Mouse (Mus musculus): Measurements from ENCODE around the gene Myh10.
A peak's percentile ranks its signal among the peaks of the same experiment; 100 is the strongest.
"Not testable (repeated sequence)": the region's sequence is repeated elsewhere in the genome, so short reads cannot be mapped to it uniquely, and the experiment has no call there.

Myh10 gene

DNA sequence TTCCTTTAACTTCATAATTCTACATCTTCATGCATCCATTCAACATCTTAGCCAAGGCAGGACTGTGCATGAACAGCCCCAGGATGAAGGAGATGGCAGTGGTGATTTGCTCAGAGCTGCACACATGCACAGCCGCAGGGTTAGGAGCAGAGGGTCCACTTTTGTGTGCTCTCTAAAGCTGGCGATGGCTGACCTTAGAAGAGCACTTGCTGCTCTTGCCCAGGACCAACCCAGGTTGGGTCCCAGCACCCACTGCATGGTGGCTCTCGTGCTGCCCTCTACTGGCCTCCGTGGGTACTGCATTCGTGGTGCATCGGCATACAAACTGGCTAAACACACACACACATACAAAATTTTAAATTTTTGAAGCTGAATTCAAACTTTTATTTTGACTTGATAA lies 116.4 kb downstream of the Myh10 start:
- peak; percentile 51 for DNase-seq

DNA sequence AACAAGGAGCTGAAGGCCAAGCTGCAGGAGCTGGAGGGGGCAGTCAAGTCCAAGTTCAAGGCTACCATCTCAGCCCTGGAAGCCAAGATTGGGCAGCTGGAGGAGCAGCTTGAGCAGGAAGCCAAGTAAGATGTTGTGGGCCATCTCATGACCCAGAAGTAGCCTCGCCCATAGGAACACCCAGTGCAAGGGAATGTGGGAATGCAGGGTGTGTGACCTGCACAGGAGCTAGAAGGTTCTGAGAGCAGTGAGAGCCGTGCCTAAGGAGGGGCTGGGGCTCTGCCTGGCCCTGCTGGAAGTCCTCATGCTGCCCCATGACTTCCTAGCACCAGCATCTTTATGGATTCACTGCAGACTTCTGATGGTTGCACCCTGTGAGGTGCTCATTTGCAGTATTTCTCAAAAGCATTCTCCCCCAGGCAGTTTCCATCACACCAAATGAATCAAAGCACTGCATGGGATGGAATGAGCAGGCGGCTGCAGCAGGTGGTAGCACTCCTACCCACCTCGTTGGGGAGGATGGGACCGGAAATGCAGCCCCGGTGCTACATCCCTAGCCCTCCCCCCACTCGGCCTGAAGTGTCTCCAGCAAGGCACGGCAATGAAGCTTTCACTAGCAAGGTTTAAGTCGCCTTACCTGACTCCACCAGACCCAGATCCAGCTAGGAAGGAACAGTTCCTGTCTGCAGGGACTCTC lies 120.7 kb downstream of the Myh10 start:
- no peak for DNase-seq

DNA sequence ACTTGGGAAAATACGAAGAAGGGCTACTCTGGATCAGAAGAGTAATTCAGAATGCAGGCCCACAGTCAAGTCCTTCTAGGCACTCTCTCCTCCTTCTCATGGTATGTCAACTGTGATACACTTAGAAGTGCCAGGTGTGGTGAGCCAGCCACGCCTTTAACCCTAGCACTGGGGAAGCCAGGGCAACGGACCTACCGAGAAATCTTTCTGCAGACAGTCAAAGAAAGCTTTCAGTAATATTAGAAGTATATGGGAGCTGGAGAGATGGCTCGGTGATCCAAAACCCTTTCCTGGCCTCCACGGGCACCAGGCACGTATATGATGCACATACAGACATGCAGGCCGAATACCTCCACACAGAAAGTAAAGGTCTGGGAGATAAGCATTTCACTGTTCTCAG lies 127.1 kb downstream of the Myh10 start:
- no peak for DNase-seq

DNA sequence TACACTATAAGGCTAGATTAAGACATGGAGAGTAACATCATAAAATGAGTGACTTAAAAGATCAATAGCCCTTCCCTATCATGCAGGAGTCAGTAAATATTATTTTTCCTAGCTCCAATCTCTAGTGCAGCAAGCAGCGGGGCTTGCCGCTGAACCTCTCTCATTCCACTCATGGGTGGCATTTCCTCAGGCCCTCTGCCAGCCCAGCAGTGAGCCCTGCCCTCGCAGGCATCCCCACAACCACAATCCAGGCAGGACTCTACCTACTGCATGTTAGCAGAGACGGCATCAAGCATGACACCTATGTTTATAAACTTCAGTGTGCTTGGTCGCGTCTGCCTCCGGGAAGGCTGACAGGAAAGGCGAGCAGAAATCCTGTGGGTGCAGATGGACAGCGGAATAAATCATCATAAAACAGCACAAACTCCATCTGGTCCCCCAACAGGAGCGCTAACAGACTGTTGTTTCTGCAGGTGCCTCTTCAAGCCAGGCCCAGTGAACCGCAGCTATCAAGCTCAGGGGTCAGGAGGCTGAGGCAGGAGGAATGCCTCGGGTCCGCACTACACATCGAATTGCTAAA lies 128.0 kb downstream of the Myh10 start:
- DNase-seq, result no peak

DNA sequence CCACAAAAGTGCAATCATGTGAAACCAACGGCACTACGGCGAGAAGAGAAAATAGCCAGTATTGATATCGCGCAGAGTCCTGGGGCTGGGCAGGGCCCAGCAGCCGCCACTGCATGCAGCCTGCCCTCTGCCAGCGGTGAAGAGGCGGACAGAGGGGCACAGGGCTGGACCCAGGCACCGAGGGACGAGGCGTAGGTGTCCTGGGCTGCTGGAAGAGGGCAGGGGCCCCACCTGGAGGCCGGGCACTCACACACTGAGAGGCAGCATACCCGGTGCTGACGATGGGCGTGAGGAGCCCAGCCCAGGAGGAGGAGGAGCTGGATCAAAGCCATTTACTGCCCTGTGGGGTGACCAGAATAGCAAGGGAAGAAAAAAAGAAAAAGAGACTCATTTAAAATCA lies 131.0 kb downstream of the Myh10 start:
- no peak for DNase-seq

DNA sequence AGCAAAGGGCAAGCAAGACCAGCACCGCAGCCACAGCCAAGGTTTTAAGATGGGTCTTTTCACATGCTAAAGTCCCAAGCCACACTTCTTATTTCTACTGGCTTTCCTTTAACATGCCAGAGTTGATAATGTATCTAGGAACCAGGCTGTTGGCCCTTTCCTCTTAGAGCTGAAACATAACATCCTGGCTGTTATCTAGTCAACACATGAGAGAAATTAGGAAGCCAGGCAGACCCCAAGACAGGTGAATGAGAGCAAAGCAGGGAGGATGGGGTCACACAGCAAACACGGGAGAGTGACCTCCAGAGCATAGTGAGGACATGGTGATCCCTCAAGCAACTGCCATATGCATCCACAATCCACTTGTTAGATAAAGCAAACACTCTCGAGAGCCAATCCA lies 135.4 kb downstream of the Myh10 start:
- no peak for DNase-seq

DNA sequence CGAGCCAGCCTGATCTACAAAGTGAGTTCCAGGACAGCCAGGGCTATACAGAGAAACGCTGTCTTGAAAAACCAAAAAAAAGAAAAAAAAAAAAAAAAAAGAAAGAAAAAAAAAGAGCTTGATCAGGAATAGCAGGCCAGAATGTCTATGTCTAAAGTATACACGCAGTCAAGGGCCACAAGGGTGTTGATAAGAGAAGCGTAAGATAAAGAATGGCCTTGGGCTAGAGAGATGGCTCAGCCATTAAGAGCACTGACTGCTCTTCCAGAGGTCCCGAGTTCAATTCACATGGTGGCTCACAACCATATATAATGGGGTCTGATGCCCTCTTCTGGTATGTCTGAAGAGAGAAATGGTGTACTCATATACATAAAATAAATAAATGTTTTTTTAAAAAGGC lies 140.2 kb downstream of the Myh10 start:
- DNase-seq, result not testable (repeated sequence)

DNA sequence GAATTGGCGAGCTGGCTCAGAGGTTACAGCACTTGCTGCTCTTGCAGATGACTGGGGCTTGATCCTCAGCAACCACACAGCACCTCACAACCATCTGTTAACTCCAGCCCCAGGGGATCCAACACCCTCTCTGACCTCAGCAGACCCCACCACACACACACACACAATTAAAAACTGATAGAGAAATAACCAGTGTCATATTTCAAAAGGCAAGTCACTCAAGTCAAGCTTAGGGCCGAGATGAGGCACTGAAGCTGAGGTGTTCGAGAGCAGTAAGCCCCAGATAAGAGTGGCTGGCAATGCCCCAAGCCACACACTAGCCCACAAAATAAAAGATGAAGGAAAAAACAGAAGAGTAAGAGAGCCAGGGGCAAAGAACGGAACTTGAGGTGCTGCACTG lies 141.4 kb downstream of the Myh10 start:
- DNase-seq, result no peak

DNA sequence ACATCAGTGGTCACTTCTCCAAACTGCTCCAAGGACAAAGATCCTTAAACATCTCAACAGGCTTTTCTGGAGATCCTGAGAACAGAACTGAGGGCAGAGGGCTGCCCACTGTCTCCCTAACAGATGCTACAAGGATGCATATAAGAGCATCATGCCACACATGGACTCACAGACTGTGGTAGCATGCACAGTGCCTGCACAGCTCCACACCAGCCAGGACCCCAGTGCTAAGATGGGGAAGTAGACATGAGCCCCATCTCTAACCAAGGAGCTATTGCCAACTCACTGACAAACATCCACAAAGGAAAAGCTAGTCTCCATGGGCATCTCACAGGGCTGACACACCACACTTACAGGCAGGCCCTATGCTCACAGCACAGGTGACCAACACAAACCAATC lies 142.2 kb downstream of the Myh10 start:
- DNase-seq, result no peak

DNA sequence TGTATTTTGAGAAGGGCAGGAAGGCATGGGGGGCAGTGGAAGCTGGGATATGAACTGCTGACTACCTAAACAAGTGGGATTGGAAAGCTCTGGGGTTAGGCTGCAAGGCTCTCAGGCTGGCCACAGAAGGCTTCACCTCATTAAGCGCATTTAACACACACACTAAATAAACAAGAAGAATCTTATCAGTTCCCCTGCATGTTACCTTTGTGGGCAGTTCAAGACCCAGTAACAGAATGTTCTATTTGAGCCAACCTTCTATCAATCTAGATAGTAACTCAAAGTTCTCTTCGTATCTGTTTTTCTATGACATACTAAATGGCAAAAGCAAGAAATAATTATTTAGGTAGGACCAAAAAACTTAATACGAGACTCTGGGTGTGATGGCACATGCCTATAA lies 143.7 kb downstream of the Myh10 start:
- no peak for DNase-seq

DNA sequence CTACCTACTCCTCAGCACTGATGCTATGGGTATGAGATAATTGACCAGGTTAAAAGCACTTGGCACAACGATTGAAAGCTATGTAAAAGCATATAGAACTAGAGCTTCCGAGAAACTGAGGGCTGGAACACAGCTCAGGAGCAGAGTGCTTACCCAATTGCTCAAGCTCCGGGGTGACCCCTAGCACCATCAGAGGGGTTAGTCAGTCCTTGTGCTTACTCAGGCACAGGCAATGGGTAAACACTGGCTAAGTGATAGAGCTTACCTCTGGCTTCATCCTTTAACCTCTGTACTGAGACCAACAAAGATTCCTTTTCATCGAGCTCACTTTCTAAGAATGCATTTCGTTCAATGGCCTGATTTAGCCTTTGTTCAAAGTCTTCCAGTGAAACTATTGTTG lies 148.2 kb downstream of the Myh10 start:
- DNase-seq, result no peak

DNA sequence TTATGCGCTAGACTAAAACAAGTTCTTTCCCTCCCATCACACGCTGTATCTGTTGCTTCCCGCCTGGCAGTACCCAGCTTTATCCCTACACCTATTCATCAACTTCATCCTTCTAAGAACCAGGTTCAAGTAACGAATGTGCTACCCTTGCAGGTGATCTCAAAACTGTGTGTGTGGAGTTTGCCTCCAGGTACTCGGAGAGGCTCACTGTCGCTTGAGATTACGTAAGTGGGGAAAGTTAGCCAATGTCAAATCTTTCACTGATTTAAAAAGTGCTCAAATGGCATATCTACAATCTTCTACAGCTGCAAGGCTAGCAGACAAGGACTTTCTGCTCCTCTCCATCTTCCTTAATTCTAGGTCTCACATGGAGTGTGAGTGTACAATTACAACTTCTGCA lies 159.5 kb downstream of the Myh10 start:
- DNase-seq, result peak; percentile 25

DNA sequence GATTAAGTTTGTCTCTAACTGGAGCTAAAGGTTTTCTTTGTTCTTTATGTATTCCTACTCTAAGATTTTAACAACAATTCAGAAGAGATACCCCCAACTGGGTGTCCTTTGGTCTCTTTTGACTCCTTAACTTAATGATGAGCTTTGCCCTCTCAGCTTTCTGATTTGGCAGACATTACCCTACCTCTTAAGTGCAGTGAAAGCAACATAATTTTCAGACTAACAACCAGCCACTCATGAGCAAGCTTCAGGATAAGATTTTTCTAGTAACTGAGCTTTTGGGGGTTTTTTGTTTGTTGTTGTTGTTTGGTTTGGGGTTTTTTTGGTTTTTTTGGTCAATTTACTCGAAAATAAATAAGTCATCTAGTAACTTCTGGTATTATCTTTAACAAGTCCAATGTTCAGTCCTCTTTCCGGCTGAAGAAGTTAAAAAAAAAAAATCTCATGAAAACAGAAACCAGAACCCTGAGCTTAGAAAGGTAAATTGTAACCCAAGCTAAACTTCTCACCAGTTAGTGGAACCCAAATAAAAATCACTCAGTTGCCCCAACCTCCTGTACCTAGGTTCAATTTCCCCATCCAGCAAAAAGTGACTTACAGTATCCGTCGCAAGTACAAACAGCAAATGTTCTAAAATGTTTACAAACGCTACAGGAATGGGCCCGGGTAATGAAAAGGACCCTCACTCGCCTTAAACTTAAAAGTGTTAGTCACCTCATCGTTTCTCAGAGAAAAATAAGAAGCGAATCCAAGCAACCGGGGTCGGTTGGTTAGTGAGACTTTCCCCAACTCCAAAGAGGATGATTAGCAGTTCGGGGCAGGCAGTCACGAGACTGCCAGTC lies 160.5 kb downstream of the Myh10 start:
- DNase-seq, result peak; percentile 37

DNA sequence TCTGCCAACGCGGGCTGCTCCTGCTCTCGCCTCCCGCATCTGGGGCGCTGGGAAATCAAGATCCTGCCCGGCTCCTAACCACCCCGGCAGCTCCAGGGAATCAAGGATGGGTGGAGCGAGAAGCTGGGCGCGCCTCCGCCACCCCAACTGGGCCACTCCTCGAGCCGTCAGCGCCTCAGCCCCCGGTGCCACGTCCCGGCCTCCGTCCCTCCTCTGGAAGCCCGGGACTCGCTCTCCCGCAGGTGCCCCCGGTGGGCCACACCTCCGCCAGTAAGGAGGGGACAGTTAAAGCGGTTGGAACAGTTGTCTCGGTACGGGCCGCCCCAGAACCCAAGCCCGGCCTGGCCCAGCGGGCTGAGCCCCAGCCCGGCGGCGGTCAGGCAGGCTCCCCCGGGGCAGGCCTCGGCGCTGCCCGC lies 161.1 kb downstream of the Myh10 start:
- DNase-seq, result peak; percentile 74

DNA sequence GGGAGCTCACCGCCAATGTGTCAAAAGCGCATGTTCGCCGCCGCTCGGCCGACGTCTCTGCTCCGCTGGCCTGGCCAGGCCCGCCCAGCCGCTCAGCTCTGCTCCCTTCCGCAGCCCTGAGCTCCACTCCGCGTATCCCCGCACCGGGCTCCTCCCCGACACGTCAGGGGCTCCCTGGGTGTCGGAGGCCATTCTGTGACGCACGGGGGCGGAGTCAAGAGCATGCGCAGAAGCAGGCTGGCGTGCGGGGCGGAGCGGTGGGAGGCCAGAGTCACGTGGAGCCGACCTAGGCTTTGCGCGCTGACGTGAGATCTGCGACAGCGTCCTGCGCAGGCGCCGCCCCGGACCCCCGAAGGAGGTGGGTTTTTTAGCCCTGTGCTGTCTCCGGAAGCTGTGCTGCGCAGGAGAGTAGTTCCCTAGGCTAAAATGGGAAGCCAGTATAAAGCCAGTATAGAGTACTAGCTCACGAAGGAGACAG lies 161.6 kb downstream of the Myh10 start:
- peak; percentile 99 for DNase-seq

DNA sequence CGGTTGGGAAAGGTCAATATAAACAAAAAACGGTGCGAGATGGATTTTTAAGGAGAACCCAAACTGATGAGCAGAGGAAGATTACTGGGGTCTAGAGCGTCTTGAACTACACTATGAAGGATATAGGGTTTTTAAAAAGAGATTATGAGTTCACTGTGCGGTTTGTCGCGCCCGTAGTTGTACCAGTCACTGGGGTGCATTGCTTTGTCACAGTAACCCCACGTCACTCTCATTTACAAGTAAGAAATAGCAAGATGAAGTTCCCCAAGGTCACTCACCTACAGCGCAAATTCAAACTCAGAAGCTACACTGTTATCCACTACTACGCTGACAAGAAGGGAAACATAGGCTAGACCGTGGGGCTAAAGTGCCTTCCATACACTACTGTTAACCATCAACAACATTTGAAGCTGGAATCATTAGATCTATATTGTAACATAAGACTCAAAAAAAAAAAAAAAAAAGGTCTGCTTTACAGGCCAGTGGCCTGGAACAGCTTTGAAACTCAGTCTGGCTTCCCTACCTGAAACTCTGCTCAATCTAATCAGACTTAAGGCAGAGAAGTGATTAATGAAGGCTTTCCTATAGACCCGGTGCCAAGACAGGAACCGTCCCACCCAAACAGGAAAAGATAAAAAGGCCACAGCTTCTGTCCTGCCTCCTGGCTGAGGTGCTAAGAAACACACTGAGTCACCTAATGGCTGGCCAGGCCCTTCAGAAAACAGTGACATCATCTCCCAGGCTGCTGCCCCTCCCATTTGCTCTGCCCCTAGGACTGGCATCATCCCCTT lies 162.4 kb downstream of the Myh10 start:
- DNase-seq, result peak; percentile 86

DNA sequence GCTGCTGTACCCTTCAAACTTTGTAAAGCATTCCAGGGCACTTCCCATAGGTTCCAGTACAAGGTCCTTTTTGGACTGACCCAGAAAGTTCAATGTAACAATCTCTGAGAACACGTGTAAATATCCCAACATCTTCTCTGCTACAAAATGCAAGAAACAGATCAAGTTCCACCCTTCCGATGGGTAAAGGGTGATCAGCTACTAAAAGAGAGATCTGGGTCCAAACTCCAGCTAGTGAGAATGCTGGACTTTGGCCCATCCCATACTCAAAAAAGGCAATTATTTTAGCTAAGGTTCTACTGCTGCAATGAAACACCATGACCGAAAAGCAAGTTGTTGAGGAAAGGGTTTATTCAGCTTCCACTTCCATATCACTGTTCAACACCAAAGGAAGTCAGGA lies 163.3 kb downstream of the Myh10 start:
- peak; percentile 23 for DNase-seq

DNA sequence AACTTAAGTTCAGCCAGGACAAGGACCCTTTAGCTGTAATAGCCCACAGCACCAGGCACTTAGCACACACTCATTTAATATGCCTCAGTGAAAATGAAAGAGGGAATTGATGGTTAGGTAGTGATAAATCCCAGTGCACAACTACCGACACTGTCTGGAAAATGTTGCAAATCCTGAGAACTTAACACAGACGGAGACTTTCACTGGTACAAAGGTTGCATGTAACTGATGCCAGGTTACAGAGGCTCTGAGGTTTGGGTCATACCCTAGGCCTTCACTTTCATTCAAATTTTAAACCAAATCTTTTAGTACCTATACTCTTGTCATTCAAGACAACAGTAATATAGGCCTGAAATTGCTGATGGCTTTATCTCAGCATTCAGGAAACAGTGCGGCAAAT lies 166.0 kb downstream of the Myh10 start:
- no peak for DNase-seq

DNA sequence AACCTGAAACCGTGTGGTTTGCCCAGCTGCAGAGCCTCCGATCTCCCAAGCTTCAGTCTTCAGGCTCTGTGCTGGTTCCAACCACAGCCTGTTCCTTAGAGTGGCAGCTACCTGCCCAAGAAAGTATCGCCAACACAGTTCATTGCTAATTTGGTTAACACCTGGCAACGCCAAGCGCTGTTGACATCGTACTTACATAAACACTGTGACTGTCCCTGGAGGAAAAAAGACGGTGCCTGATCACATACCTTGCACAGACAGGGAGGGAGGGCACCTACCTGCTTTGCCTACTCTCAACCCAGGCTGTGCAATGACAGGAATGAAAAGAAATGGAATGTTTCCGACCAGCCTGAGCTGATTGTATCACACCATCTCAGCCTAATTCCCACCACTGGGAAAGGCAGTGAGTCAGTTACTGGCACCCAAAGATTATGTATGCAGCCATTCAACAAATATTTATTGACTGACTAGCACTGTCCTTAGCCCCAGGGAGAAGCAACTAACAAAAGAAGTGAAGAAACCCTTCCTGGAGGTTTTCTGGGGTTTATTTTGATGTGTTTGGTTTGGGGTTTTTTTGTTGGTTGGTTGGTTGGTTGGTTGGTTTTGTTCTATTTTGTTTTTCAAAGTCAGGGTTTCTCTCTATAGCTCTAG lies 168.7 kb downstream of the Myh10 start:
- no peak for DNase-seq

DNA sequence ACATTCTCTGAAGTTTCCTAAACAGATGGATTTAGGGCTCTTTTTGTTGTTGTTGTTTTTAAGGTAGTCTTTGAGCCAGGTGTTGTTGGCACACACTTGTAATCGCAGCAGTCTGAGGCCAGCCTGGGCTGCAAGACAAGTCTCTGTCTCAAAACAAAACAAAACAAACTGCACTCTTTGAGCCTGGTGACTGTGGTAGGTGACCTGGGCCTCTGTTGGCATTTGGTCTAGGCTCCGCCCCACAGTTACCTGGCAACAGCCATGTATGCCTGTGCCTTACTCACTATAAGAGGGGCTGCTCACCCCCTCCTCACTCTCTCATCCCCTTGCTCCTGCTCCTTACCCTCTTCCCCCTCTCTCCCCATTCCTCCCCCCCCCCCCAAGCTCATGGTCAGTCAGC lies 170.9 kb downstream of the Myh10 start:
- DNase-seq, result peak; percentile 38

DNA sequence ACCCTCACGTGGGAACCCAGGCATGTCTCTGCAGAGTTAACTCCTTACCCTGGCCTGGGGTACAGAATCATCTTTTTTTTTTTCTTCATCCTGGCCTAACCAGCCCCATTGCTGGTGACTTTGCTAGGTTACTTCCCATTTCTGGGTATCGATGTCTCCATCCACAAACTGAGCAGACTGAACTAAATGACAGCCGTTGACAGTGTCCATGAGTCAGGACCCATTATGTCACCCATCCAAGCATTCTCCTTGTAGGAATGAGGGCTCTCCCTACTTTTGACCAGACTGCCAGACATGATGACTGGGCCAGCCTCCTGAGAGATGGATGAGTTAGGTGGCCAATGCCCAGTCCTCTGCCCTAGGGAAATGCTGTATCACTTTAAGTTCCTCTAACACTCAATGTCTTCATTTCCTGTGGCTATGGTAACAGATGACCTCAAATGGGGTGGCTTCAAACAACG lies 172.3 kb downstream of the Myh10 start:
- no peak for DNase-seq

DNA sequence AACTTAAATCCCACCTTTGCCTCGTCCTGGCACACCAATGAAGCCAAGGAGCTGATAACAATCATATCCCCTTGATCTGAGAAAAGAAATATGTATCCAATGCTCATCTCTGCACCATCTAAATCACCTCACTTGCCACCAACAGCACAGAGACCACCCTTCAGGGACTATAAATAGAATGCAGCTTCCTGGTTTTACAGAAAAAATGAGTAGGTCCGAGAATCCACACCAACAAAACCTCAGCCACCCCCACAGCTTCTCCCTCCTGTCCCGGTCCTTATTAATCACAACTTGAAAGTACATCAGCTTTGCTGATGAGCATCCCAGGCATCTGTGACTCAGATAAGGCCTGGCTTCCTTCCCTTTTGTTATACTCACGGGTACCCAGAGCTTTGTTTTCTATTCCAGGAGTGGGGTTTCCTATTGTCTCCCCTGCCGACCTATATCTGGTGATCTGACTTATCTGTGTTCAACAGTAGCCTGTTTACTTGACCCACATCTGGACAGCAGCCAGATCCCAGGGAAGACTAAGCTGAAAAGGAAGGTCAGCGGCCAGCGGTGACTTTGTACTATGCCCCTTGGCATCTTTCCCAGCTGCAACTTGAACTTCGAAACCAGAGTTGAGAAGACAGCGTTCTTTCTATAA lies 173.3 kb downstream of the Myh10 start:
- peak; percentile 96 for DNase-seq

Data from kidney, adult 11 months (tissue).